In the genomic region with DNA sequence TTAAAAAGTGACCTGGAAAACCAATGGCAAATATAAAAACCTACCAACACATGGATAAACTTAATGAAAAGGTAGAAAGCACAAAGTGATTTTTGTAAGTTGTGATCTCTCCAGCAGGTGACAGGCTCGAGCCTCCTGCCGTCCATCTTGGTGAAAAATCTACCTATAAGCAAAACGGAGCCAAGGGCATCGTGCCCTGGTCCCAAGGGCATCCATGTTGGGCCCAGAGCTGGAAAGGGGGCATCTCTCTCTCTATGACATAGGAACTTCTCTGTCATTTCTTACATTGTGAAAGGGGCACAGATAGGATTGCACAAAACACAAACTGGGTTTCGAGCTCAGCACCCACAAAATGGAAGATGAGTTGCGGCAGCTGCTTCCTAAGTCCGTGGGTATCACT, we compare ENCODE assay signal across 9 mouse cellular contexts. TPM values are rescaled to one million over a fixed set of nuclear protein-coding genes. Genes with fewer than 3 reads are reported as not detected.
DNase-seq lines count a peak whose midpoint lies in the region; ATAC-seq lines count a peak whose summit lies in the region.
"Had no signal": no experiment of that assay in that cellular context is flagged by ENCODE, and none has a peak within 500 bp of the region (broad histone marks: within the 10 kb centered on the region; RNA-seq: fewer than 3 reads in every experiment).

No protein-coding gene starts in this region.

- 57% methylated on average over 7 of the region's 7 CpGs for WGBS in intestine, embryonic 14.5 days
- 59% methylated on average over 7 of the region's 7 CpGs for WGBS in midbrain, embryonic 13.5 days

- peak; percentile 35 for DNase-seq in adrenal gland, postnatal 14 days
- no peak for DNase-seq in adrenal gland, adult 8-10 months
- peak; percentile 33 for DNase-seq in urinary bladder, postnatal 14 days (ENCODE audit: low spot score)
- no peak for DNase-seq in urinary bladder, postnatal 10 days (ENCODE audit: low spot score)
- DNase-seq in intestine, embryonic 14.5 days (ENCODE audit: low spot score): no peak
- no peak for DNase-seq in frontal cortex, postnatal 14 days (ENCODE audit: low spot score in 2 of 2)
- no peak for DNase-seq in frontal cortex, postnatal 10 days (ENCODE audit: low spot score in 2 of 2)

- 0 out of 2 replicates have a peak, but pooled peaks cover 9% of the 10 kb centered on the region for H3K4me1 ChIP-seq in intestine, embryonic 14.5 days (replicated peaks; ENCODE audit: control insufficient read depth, insufficient read depth, low read length)
- peaks cover 53% of the 10 kb centered on the region for H3K4me1 ChIP-seq in midbrain, embryonic 13.5 days (replicated peaks)

- peaks cover 23% of the 10 kb centered on the region for H3K27me3 ChIP-seq in intestine, embryonic 14.5 days (replicated peaks; ENCODE audit: control insufficient read depth, insufficient read depth, low read length)
- H3K27me3 ChIP-seq in midbrain, embryonic 13.5 days: peaks cover 4% of the 10 kb centered on the region; the same call in 1 of the 2 replicates

- peak overlapping the region; percentile 76 for H3K4me2 ChIP-seq in intestine, embryonic 14.5 days (ENCODE audit: low read length)
- H3K4me2 ChIP-seq in midbrain, embryonic 13.5 days (replicated peaks): peak overlapping the region; percentile 78

- peak overlapping the region; percentile 63 for H3K4me3 ChIP-seq in intestine, embryonic 14.5 days (ENCODE audit: low read depth, low read length)
- peak overlapping the region; percentile 80 for H3K4me3 ChIP-seq in midbrain, embryonic 13.5 days (replicated peaks)
- H3K4me3 ChIP-seq: erythroblast, embryonic 14.5 days had no signal

- H3K9me3 ChIP-seq in intestine, embryonic 14.5 days (ENCODE audit: control insufficient read depth, low read length): no peaks in the 10 kb centered on the region
- no peaks in the 10 kb centered on the region for H3K9me3 ChIP-seq in midbrain, embryonic 13.5 days

- ATAC-seq in intestine, embryonic 14.5 days (replicated peaks; ENCODE audit: low FRiP score, low TSS enrichment, low read depth): no peak
- ATAC-seq in midbrain, embryonic 13.5 days: no peak

- H3K9ac ChIP-seq in intestine, embryonic 14.5 days (ENCODE audit: low read length): peak overlapping the region; percentile 25; the same call in 1 of the 2 replicates
- H3K9ac ChIP-seq in midbrain, embryonic 13.5 days (replicated peaks): peak overlapping the region; percentile 88

- H3K27ac ChIP-seq in intestine, embryonic 14.5 days (ENCODE audit: low read depth): 0 out of 2 replicates have a peak overlapping the region, but pooled peaks have one; percentile 7
- H3K27ac ChIP-seq in midbrain, embryonic 13.5 days: peak overlapping the region; percentile 14

- peaks cover 21% of the 10 kb centered on the region for H3K36me3 ChIP-seq in intestine, embryonic 14.5 days (ENCODE audit: control insufficient read depth, insufficient read depth, low read length)
- H3K36me3 ChIP-seq in midbrain, embryonic 13.5 days: peaks cover 29% of the 10 kb centered on the region

RNA-seq across cellular contexts. Expression of gene Atp1b1, which starts 2.5 kb away (rescaled TPM):
- 90.2 and 91.6 TPM in 2 replicates for total RNA-seq in adrenal gland, postnatal 14 days (2021)
- total RNA-seq in adrenal gland, adult 8-10 months (2022): 100 to 1,000 TPM in 1 of 4 experiments, 10 to 100 TPM in 3; 72.9 to 103 (median 83.7) TPM
- polyA plus RNA-seq in intestine, embryonic 14.5 days (2014; fragmentation: Nextera tagmentation; extraction: Ambion mirVana): 89.7 and 101 TPM in 2 replicates
- polyA plus RNA-seq in midbrain, embryonic 13.5 days (2015; fragmentation: Nextera tagmentation; extraction: Ambion mirVana): 90.1 and 91.0 TPM in 2 replicates
- polyA plus RNA-seq: erythroblast, embryonic 14.5 days had no signal

Comparison
In these comparisons a context has a peak if more than half of its experiments do, and no peak if none do; other contexts are left out.
1. DNase-seq: peak in adrenal gland, postnatal 14 days (single experiment) and urinary bladder, postnatal 14 days (single experiment); none in adrenal gland, adult 8-10 months (single experiment), urinary bladder, postnatal 10 days (single experiment), intestine, embryonic 14.5 days (single experiment), frontal cortex, postnatal 14 days (0 of 2) and frontal cortex, postnatal 10 days (0 of 2).